Mouse (Mus musculus) cerebral cortex, adult 2 months (tissue): ENCODE measurements around the gene Cib1.

Source experiments
- WGBS: fragments of 180-500 bp; shearing (Covaris S2); methylation state at CpG from one replicate; pipeline ENCODE4 v1.1.7; 2018; 5-methylcytosine and 5-hydroxymethylcytosine counted together

Cib1 gene

GRCm38 (mm10) chr7:80232489-80233029, at the start of gene Cib1, which contains the start of gene Gdpgp1:
TSS of gene Cib1 (minus strand) at chr7:80232813.
TSS of gene Gdpgp1 (plus strand) at chr7:80232865.
- WGBS = under 1% methylated on average over 56 of the region's 56 CpGs

- 84% methylated on average over 3 of the region's 3 CpGs for WGBS
Measured at GRCm38 (mm10) chr7:80281646-80282045, 49.0 kb upstream of the Cib1 start.

- WGBS = 89% methylated on average over 2 of the region's 2 CpGs
Measured at GRCm38 (mm10) chr7:80280998-80281397, 48.4 kb upstream of the Cib1 start.

DNA sequence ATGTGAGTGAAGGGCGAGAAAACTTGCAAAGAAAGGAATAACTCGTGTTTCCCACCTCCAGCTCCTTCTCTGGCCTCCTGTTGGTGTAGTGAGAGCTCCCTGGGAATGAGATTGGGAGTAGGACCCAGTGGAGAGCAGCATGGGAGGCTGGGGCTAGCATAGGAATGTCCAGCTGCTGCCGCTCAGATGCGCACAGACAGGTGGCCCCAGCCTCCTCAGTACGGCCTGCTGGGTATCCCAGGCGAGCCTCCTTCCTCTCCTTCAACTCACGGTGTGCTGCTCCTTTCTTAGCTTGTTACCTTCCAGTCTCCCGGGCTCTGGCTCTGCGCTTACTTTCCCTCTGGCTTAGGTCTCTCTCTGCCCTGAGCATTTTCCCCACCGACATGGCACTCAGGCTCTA, 47.4 kb upstream of the Cib1 start:
- 89% methylated on average over 10 of the region's 10 CpGs for WGBS

GRCm38 (mm10) chr7:80276374-80276773, 43.8 kb upstream of the Cib1 start:
- WGBS = 97% methylated on average over 4 of the region's 4 CpGs

DNA sequence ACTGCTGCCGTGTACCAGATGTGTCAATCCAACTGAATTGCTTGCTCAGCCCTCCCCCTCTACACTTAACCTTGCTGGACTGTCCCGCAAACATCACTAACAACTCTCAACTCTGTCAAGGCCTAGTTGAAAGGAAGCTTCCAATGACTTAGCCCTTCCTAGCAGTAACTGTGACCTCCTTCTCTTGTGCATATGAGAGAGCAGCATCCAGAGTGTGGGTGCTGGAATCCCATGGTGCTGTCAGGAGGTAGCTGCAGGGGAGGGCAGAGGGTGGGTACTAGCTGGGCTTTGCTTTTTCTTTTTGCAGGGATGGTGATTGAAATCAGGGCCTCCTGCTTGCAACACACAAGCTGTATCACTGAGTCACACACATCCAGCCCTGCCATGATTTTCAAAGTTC, 40.8 kb upstream of the Cib1 start:
- WGBS = 97% methylated on average over 2 of the region's 2 CpGs

DNA sequence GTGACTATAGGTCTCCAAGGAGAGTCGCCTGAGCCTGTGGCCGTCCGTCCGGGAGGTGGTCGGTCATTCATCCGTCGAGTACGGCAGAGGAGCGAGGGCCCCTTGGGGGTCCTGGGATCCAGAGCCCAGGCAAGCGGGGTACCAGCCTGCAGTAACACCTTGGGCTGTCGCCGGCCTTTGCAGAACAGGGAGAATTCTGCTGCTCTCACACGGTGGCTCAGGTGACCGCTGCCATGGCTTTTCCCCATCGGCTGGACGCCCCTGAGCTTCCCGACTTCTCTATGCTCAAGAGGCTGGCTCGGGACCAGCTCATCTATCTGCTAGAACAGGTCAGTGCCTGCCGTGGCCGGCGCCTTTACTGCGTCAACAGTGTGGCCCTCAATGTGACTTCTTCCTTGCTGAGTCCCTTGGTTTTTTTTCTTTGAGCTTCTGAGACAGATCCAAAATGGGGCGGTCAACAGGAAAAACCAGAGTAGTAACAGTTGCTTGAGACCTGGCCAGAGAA, 37.2 kb upstream of the Cib1 start:
- WGBS = under 1% methylated on average over 23 of the region's 23 CpGs

DNA sequence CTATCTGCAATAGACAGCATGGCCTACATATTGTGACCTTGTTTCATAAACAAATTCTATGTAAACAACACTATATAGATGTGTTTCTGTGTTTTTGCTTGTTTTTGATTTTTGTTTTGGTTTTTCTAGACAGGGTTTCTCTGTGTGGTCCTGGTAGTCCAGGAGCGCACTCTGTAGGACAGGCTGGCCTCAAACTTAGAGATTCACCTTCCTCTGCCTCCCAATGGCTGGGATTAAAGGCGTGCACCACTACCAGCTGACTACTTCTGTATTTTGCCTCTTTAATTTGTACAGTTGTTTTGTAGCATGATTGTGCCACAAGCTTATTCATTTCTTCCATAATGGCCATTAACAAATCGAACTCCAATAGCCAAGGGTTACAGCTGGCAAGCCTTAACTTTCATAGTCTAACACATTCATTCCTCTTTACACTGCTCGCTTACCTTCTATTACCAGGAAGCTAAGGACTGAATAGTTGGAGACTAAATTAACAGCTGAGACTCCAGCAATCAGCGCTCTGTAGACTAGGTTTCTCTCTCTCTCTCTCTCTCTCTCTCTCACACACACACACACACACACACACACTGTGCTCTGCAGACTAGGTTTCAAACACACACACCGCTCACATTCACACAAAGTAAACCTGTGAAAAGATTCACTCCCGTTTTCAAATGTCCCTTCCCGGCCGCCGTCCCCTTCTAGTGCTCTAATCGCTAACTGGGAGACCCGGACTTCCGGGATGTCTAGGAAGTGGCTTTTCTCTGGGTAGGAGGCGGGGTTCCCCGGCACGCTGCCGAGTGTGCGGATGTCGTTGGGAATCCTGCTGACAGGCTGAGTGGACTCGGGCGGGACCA, 36.5 kb upstream of the Cib1 start, which contains the start of gene Vps33b:
Vps33b (plus strand) TSS at position 753 of the 854 bp plus-strand sequence.
- WGBS = 3% methylated on average over 21 of the region's 21 CpGs

DNA sequence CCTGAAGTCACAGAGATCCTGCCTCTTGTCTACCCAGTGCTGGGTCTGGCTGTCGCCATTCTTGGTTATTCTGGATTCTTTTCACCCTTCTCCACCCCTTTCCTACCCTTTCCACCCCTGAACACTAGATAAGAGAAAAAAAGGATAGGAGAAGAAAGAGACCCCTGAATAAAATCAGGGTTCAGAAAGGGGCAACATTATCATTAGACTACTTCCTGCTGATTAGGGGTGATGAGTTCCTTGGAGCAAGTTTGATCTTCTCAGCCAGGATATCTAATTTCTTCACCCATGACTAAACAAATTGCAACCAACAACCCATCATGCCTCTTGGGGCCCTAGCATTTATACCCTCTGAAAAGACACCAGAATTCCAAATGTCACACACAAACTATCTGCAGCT, 35.2 kb upstream of the Cib1 start:
- 86% methylated on average over 1 of the region's 1 CpGs for WGBS

DNA sequence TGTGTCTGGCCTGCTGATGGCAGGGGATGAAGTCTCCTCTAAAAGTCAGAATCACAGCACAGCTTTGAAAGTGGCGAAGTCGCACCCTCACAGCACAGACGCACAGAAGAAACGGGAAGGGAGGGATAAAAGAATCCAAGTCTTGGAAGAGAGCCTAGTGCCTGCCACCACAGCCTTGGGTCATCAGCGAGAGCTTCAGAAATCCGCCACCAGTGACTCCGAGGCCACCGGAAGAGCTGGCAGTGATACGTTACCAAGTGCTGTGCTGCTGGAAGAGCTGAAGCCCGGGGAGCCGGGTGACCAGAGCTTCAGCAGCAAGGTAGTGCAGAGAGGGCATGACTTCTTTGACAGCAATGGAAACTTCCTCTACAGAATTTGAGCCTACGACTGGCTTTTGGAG, 32.0 kb upstream of the Cib1 start:
- WGBS = 87% methylated on average over 12 of the region's 12 CpGs

- WGBS = 1% methylated on average over 32 of the region's 32 CpGs
Measured at GRCm38 (mm10) chr7:80261372-80261990, 28.9 kb upstream of the Cib1 start.

DNA sequence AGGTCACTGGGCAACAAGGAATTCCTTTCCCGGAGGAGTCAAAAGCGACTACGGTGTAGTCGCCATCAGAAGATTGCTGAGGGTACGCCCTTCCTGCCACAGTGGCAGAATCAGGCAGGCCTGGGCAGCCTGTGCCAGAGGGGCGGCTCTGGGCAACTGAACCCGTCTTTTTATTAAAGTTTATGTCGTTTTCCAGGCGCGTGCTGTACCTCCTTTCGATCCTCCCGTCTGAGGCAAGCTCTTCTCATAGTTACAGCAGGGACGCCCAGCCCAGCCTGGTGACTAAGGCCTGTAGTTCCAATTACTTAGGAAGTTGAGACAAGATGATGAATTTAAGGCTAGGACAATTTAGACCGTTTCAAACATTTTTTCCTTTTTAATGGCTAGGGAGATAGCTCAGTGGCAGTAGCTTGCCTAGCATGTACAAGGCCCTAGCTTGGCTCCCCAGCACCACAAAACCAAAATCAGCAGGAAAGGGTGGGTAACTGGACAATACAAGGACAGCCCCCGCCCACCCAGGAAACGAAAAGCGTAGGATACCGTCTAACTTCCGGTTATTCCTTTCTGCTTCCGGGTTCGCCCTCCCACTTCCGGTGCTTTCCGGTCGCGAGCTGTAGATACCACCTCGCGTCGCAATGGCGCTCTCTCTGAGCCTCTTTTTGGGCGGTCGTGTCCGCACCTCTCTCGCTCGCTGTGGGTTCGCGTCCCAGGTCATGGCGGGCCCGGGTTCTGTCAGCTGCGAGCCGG, 28.2 kb upstream of the Cib1 start, which contains the start of gene Ngrn:
Ngrn (plus strand) TSS at position 591 of the 747 bp plus-strand sequence.
- WGBS = 26% methylated on average over 40 of the region's 40 CpGs

GRCm38 (mm10) chr7:80257706-80258105, 25.1 kb upstream of the Cib1 start:
- WGBS = 82% methylated on average over 2 of the region's 2 CpGs

GRCm38 (mm10) chr7:80255981-80256380, 23.4 kb upstream of the Cib1 start:
- 66% methylated on average over 2 of the region's 2 CpGs for WGBS

DNA sequence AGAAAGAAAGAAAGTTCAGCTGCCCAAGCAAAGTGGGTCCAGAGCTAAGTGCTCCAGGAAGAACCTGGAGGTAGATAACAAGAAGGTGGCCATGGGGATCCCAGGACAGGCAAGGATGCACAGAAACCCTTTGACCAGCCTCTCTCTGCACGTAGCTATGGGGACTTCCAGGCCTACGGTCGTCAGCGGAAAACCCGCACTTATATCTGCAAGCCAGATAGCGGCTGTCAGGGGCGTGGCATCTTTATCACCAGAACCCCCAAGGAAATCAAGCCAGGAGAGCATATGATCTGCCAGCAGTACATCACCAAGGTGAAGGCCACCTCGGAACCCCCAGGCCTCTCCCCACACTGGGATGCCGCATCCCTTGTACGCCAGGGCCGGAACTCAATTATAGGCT, 20.3 kb upstream of the Cib1 start:
- 91% methylated on average over 11 of the region's 11 CpGs for WGBS

DNA sequence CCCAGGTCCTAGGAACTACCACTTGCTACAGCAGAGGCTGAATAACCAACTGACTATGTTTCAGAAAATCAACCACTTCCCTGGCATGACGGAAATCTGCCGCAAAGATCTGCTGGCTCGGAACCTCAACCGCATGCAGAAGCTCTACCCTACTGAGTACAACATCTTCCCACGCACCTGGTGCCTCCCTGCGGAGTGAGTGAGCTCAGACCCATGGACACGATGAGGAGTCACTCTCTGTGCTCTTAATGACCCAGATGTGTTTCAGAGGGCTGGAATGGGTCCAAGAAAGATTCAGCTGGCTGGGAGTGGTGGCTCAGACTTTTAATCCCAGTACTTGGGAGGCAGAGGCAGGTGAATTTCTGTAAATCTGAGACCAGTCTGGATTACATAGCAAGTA, 19.8 kb upstream of the Cib1 start:
- WGBS = 69% methylated on average over 7 of the region's 7 CpGs

GRCm38 (mm10) chr7:80246859-80247258, 14.2 kb upstream of the Cib1 start:
- whole genome bisulfite sequencing = 61% methylated on average over 7 of the region's 7 CpGs

DNA sequence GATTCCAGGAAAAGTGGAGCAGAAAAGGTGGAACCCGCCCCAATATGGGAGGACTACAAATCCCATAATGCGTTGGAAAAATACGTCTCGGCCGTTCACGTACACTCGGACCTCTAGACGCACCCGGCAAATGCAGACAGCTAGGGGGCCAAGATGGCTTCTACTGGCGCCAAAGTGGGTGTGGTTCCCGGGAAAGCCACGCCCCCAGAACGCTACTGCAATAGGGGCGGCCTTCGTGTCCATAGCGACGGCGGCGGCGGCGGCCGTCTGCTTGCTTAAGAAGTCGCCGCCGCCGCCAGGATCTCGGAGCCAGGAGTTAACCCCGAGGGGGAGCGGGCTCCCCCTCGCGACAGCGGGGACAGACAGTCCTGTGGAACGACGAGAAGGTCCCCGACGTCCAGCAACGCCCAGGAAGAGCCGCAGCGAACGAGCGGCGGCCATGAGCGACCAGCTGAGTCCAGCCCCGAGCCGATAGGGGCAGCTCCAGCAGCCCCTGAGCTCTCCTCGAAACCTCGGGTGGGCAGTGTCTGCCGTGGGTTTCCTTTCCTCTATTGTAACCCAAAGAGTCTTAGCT, 13.6 kb upstream of the Cib1 start, which contains the start of gene Ttll13:
Ttll13 (plus strand) TSS at position 229 of the 574 bp plus-strand sequence.
- WGBS = under 1% methylated on average over 48 of the region's 48 CpGs

DNA sequence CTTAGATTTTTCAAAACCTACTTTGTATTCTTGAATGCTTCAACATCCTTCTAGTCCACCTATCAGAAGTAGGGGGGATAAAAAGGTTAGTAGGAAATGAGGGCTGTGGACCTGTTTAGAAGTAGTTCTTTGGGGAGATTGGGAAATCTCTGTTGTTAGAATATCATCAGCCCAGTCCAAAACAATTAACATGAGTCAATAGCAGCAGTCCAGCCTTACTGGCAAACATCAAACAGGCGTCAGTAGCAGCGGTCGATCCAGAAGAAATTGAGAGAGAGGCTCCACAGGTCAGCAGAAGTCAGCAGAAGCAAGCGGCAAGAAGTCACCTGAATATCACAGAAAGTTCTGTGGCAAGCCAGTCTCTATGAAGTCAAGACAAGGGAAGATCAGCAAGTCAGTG, 12.2 kb upstream of the Cib1 start:
- WGBS = 94% methylated on average over 4 of the region's 4 CpGs

DNA sequence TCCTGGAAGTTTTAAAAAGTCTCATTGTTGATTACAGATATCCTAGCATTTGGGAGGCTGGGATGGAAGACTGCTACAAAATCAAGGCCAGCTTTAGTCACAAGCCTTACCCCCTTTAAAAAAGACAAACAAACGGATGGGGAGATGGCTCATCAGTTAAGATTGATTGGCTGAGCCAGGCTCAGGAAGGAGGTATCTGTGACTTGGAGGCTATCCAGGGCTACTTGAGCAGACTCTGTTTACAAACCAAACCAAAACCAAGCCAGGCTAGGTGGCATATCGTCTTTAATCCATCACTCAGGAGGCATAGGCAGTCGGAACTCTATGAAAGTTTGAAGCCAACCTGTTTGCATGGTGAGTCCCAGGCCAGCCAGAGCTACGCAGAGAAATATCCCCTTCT, 9.0 kb upstream of the Cib1 start:
- 87% methylated on average over 4 of the region's 4 CpGs for WGBS

DNA sequence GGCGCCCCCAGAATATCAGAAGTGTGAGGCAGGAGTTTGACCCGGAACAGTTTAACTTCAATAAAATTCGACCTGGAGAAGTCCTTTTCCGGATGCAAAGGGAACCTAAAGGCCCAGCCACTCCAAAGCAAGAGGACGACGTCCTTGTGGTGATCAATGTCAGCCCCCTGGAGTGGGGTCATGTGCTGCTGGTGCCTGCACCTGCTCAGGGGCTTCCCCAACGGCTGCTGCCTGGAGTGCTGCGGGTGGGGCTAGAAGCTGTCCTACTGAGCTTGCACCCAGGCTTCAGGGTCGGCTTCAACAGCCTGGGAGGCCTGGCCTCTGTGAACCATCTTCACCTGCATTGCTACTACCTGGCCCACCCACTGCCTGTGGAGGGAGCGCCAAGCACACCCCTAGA, 5.9 kb upstream of the Cib1 start:
- 93% methylated on average over 10 of the region's 10 CpGs for WGBS
